Mouse (Mus musculus): ENCODE data around the gene Ift88.

Ift88 gene

GRCm38 (mm10) chr14:57529786-57530515 is 106.1 kb downstream of the Ift88 start:
- in situ Hi-C loops (cut with MboI, MseI), result no loop called here

DNA sequence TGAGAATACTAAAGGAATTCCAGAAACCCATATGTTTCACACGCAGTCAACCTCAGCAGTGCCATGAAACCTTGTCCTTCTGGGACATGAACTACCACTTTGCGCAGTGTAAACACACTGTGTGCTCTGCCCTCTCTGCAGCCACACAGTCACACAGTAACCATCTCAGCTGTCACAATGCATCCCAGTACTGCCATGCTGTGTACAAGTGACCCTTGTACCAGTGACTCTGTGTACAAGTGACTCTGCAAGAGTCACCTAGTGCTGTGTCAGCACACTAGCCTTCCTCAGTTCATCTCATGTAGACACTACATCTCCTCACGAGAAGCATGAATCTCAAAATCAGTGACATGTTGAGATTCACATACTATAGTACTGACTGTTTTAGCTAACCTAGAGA is 108.7 kb downstream of the Ift88 start:
- in situ Hi-C loops (cut with MboI, MseI), result no loop called here

GRCm38 (mm10) chr14:57533214-57533613 is 109.4 kb downstream of the Ift88 start:
- in situ Hi-C loops (cut with MboI, MseI), result no loop called here

DNA sequence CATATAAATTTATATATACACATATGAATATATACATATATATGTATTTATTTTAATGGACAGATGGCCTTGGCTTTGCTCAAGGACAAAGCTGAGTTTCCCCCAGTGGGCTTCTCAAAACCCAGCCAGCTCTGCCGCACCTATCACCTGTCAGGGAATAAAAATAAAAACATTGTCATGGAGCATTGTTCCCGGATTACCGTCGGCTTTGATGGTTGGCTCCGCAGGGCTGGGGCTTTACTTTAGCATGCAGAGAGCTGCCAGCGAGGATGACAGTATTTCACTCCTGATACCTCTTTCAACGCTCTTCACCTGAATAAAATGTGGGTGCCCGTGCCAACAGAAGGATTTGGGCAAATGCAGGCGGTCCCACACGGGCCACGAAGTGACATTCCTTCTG is 110.0 kb downstream of the Ift88 start:
- in situ Hi-C loops (cut with MboI, MseI), result no loop called here

- in situ Hi-C loops (cut with MboI, MseI), result no loop called here
Observed at GRCm38 (mm10) chr14:57534346-57534745, 110.5 kb downstream of the Ift88 start.

GRCm38 (mm10) chr14:57534961-57535360 is 111.1 kb downstream of the Ift88 start:
- in situ Hi-C loops (cut with MboI, MseI), result no loop called here

GRCm38 (mm10) chr14:57535646-57536045 is 111.8 kb downstream of the Ift88 start:
- in situ Hi-C loops (cut with MboI, MseI), result no loop called here

GRCm38 (mm10) chr14:57536820-57537219 is 113.0 kb downstream of the Ift88 start:
- in situ Hi-C loops (cut with MboI, MseI), result no loop called here

GRCm38 (mm10) chr14:57537261-57538015 is 113.6 kb downstream of the Ift88 start:
- in situ Hi-C loops (cut with MboI, MseI), result no loop called here

GRCm38 (mm10) chr14:57540683-57541082 is 116.8 kb downstream of the Ift88 start:
- in situ Hi-C loops (cut with MboI, MseI), result no loop called here

GRCm38 (mm10) chr14:57542231-57542630 is 118.4 kb downstream of the Ift88 start:
- in situ Hi-C loops (cut with MboI, MseI), result no loop called here

GRCm38 (mm10) chr14:57543420-57544039 is 119.7 kb downstream of the Ift88 start:
- in situ Hi-C loops (cut with MboI, MseI), result no loop called here

- in situ Hi-C loops (cut with MboI, MseI), result no loop called here
Observed at GRCm38 (mm10) chr14:57545526-57545925, 121.7 kb downstream of the Ift88 start.

GRCm38 (mm10) chr14:57546131-57546530 is 122.3 kb downstream of the Ift88 start:
- in situ Hi-C loops (cut with MboI, MseI), result no loop called here

DNA sequence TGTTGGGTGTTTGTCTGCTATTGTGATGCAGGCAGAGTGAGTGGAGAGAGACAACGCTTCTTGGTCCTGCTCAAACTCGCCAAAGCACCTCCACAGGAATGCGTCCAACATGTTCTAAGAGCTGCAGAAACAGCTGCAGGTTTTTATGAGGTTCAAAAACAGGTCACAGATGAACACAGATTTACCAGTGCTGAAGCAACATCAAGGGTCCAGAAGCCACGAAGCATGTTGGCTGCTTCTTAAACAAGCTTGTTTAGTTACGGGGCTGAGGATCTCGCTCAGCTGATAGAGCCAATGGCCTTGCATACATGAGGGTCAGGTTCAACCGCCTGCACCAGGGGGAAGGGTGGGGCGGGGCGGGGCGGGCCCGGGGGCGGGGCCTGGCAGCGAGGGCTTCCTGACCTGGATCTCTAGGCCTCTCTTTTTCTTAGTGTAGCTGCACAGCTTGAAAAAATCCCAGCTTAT is 122.7 kb downstream of the Ift88 start:
- in situ Hi-C loops (cut with MboI, MseI), result no loop called here

DNA sequence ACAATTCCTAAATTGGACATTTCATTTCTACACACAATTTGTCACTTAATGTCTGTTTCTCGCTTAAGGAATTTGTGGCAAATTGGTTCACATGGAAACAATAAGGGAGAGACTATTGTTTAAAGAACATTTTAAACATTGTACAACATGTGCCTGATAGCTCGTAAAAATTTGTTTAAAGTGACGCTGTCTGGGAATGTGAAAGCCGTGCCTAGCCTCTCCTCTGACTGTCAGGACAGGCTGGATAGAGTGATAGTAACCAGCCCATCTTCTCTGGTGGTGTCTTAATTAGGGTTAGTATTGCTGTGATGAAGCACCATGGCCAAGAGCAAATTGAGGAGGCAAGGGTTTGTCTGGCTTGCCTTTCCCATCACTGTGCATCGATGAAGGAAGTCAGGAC is 123.2 kb downstream of the Ift88 start:
- in situ Hi-C loops (cut with MboI, MseI), result no loop called here

DNA sequence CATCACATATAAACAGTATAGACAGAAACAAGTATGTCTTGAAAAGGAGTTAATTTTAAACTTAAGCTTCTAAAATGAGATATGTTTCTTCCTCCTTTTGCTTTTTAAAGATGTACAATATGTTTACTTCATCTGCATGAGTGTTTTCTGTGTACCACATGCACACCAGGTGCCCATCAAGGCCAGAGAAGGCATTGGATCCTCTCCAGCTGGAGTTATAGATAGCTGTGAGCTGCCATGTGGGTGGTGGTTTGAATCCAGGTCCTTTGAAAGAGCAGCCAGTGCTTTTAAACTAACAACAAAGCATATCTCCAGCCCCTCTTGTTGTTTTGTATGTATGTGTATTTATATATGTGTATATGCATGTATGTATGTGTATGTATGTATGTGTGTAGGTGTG is 129.1 kb downstream of the Ift88 start:
- in situ Hi-C loops (cut with MboI, MseI), result no loop called here

DNA sequence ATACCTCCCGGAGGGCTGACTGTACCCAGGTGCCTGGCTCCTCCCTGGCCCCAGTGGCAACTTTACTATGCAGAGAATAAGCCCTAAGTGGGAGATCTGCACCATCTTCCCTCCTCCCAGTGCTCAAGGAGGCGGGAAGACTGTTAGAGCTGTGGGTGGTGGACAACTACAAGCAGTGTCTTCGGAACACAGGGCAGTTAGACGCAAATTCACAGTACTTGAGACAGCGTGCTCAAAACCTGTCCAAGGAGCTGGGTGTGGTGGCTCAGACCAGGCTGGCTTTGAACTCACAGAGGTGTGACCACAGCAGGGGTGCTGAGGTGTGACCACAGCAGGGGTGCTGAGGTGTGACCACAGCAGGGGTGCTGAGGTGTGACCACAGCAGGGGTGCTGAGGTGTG is 130.6 kb downstream of the Ift88 start:
- in situ Hi-C loops (cut with MboI, MseI), result no loop called here

GRCm38 (mm10) chr14:57555471-57556070 is 131.7 kb downstream of the Ift88 start:
- in situ Hi-C loops (cut with MboI, MseI), result no loop called here

DNA sequence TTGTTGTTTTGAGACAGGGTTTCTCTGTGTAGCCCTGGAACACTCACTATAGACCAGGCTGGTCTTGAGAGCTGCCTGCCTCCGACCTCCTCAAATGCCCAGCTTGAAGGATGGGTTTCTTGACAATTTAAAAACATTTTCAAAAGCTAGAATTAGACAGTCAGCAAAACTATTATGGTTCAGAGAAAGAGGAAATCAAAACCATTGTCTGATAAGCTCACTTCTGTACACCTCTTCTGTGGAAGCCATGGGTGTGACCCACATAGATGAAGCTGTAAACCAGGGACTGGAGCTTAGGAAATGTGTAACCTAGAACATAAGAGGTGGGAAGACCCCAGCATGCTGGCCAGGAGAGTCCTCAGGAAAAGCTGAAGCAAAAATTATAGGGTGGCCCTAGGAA is 133.1 kb downstream of the Ift88 start:
- in situ Hi-C loops (cut with MboI, MseI), result no loop called here

DNA sequence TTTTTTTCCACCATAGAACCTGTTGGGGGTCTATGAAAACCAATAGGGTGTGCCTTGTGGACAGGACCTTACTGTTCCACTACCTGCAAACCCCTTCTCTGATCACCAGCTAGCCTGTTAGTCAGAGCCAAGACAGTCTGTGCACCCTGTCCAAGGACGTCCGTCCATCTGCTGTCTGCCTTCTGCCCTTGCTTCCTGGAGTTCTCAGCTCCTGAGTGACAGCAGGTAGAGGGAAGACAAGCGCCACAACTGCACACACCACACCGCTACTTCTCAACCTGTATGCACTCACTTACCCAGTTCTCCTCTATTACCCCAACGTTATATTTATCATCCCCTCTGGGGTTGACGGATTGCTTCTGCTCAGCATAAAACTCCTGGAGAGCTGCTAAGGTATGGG is 141.8 kb downstream of the Ift88 start:
- in situ Hi-C loops (cut with MboI, MseI), result no loop called here
